Mouse (Mus musculus) liver, adult 2 months (tissue): Measurements from ENCODE around the gene Cc2d1a. TPM values are rescaled to one million over a fixed set of nuclear protein-coding genes. Genes with fewer than 3 reads are reported as not detected.

Experiments
- DNase-seq: peaks from one replicate; pipeline ENCODE4 v3.0.0-alpha.2; 2011; ENCODE audit warnings: low read depth, low spot score; ENCODE audit errors: extremely low read depth
- H3K27ac ChIP-seq: fragments of 200-500 bp; replicated peaks from 2 replicates; pipeline ENCODE4 v1.5.1; 2012; ENCODE audit warnings: low read depth, mild to moderate bottlenecking, control low read depth, inconsistent platforms, low read length; ENCODE audit not compliant: insufficient read depth
- H3K27me3 ChIP-seq: fragments of 200-500 bp; 2 replicates; pipeline ENCODE4 v1.6.1; 2012; ENCODE audit warnings: mild to moderate bottlenecking, moderate library complexity, low read length, inconsistent platforms; ENCODE audit not compliant: control insufficient read depth, insufficient read depth
- H3K36me3 ChIP-seq: fragments of 200-500 bp; 2 replicates; pipeline ENCODE4 v1.6.1; 2012; ENCODE audit warnings: low read length, inconsistent platforms; ENCODE audit not compliant: control insufficient read depth, insufficient read depth
- H3K4me1 ChIP-seq: fragments of 200-500 bp; 2 replicates; pipeline ENCODE4 v1.6.1; 2011; ENCODE audit warnings: low read length; ENCODE audit not compliant: control insufficient read depth, insufficient read depth
- H3K4me3 ChIP-seq: fragments of 200-500 bp; 2 replicates; pipeline ENCODE4 v1.5.1; 2011; ENCODE audit warnings: low read depth, mild to moderate bottlenecking, control low read depth, low read length, moderate library complexity; ENCODE audit not compliant: insufficient read depth
- H3K79me2 ChIP-seq: fragments of 200-500 bp; 2 replicates; pipeline ENCODE4 v1.6.1; 2012; ENCODE audit warnings: inconsistent platforms, mild to moderate bottlenecking, low read length, moderate library complexity; ENCODE audit not compliant: control insufficient read depth, insufficient read depth
- H3K9ac ChIP-seq: fragments of 200-500 bp; 2 replicates; pipeline ENCODE4 v1.6.1; 2012; ENCODE audit warnings: low read depth, mild to moderate bottlenecking, control low read depth, inconsistent platforms, low read length
- CTCF ChIP-seq: fragments of 200-500 bp; IDR thresholded peaks from 2 replicates; pipeline ENCODE4 v1.5.1; 2011; ENCODE audit warnings: low read depth, low read length, control low read depth
- POLR2A ChIP-seq: fragments of 200-500 bp; IDR thresholded peaks from 2 replicates; pipeline ENCODE4 v1.6.1; 2011; ENCODE audit warnings: low read length, control low read depth; ENCODE audit not compliant: insufficient read depth; ENCODE audit errors: extremely low read depth
- WGBS: fragments of 180-500 bp; shearing (Covaris S2); methylation state at CpG from one replicate; pipeline ENCODE4 v1.1.7; 2018; 5-methylcytosine and 5-hydroxymethylcytosine counted together
- polyA plus RNA-seq: library from polyadenylated mRNA; depleted of rRNA; stranded (reverse); fragments of >200 nt; gene quantifications from 2 replicates; pipeline ENCODE4 v1.2.3, GENCODE M21; 2012
- total RNA-seq: library from RNA; depleted of rRNA; stranded (reverse); fragments of >200 nt; gene quantifications from 2 replicates; pipeline ENCODE4 v1.2.3, GENCODE M21; 2014

Gene Cc2d1a
- total and polyA plus RNA-seq, 2 experiments: 5.6 to 10.4 TPM

- peaks cover 4% of the 10 kb centered on the region for H3K4me1 ChIP-seq
- 93% methylated on average over 25 of the region's 25 CpGs for WGBS
Observed at GRCm38 (mm10) chr8:84101476-84102270, 46.1 kb downstream of the Cc2d1a start.

DNA sequence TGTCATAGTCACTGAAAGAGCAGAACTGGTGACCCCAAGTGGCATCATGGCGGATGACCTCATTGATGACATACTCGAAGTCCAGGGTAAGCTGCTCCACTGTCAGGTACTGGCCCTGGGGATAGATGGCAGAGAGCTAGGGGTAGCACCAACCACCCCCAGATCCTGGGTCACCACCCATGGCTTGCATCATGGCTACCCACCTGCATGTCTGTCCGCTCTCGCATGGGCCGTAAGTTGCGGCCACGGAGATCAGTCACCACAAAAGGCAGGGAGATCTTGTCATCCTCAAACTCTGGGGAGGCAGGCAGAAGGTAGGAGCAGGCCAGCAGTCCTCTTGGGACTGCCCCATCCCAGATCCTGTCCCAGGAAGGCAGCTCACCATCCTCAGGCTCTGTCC is 49.4 kb downstream of the Cc2d1a start:
- Histone ChIP-seq H3K27ac (no peak overlapping the region), H3K4me1 (no peaks in the 10 kb centered on the region), H3K79me2 (peaks cover 5% of the 10 kb centered on the region; the same call in 1 of the 2 replicates), H3K27me3 (no peaks in the 10 kb centered on the region), H3K4me3 (no peak overlapping the region), H3K9ac (no peak overlapping the region), H3K36me3 (no peaks in the 10 kb centered on the region; the same call in 1 of the 2 replicates)
- no peak for DNase-seq
- 89% methylated on average over 7 of the region's 7 CpGs for WGBS
- TF ChIP-seq POLR2A: no peak
- no peak for TF ChIP-seq CTCF

More at GRCm38 (mm10) chr8:84101476-84102270, 46.1 kb downstream of the Cc2d1a start:
- no peaks in the 10 kb centered on the region for H3K36me3 ChIP-seq
- H3K4me3 ChIP-seq: no peak overlapping the region
- no peaks in the 10 kb centered on the region for H3K27me3 ChIP-seq
- H3K9ac ChIP-seq: no peak overlapping the region
- TF ChIP-seq POLR2A (no peak), CTCF (no peak)
- peaks cover 5% of the 10 kb centered on the region; the same call in 1 of the 2 replicates for H3K79me2 ChIP-seq
- DNase-seq: no peak
- no peak overlapping the region for H3K27ac ChIP-seq

DNA sequence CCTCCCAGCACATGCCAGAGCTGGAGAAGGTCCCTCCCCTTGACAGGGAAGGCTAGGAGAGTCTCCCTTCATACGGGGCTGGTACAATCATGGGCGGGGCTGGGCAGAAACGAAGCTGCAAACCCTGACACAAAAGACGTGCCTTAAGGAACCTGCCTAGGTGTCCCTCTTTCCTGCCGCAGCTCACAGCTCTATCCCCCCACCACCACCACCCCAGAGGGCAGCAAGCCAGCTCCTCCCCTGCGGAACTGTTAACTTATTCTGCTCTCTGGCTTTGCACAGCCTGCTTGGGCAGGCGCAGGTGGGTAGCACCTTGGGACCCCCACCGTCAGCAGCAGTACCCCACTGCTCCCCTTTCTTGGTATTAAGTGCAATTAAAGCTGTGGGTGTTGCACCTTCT is 51.7 kb downstream of the Cc2d1a start:
- no peak overlapping the region for H3K27ac ChIP-seq
- WGBS: 86% methylated on average over 8 of the region's 8 CpGs
- no peak overlapping the region for H3K9ac ChIP-seq
- H3K4me3 ChIP-seq: no peak overlapping the region
- no peaks in the 10 kb centered on the region for H3K79me2 ChIP-seq
- no peaks in the 10 kb centered on the region for H3K4me1 ChIP-seq
- no peaks in the 10 kb centered on the region for H3K27me3 ChIP-seq
- TF ChIP-seq POLR2A (no peak), CTCF (no peak)
- DNase-seq: no peak
- H3K36me3 ChIP-seq: no peaks in the 10 kb centered on the region; the same call in 1 of the 2 replicates

DNA sequence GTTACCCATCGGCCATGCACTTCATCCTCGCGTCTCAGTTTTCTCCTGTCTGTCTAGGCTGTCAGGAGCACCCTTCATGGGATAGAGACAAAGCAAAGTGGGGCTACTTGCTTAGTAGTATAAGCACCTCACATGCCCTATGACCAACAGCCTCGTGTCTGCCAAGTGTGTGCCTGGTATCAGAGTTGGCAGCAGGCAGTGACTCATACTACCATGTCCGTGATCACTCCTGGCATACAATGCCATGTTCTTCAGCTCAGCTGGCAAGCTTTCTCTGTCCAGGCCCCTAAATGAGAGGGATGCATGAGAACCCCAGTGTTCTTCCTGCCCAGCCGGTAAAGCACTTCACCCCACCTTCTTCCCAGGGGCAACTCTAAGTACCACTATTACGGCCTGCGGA is 57.2 kb downstream of the Cc2d1a start:
- Histone ChIP-seq H3K36me3 (no peaks in the 10 kb centered on the region; the same call in 1 of the 2 replicates), H3K4me1 (no peaks in the 10 kb centered on the region), H3K79me2 (no peaks in the 10 kb centered on the region), H3K9ac (no peak overlapping the region), H3K4me3 (no peak overlapping the region), H3K27me3 (no peaks in the 10 kb centered on the region), H3K27ac (no peak overlapping the region)
- WGBS: 78% methylated on average over 8 of the region's 8 CpGs
- TF ChIP-seq POLR2A: no peak
- TF ChIP-seq CTCF: no peak
- DNase-seq: no peak

DNA sequence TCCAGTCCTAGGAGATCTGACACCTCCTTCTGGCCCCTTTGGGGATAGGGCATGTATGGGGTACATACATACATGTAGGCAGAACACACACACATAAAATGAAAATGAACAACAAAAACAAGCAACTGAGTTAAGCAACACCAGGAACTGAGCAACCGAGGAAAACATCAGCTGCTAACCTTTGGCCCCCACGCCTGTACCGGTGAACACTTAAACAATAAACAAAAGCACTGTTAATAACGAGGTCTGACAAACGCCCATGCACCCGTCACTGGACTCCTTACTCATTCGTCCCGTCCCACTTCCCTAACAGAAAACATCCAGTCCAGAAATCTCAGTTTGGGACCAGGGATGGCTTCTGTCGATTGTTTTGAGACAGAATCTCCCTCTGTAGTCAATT is 58.5 kb downstream of the Cc2d1a start:
- no peak for TF ChIP-seq CTCF
- no peak for TF ChIP-seq POLR2A
- Histone ChIP-seq H3K27me3 (no peaks in the 10 kb centered on the region), H3K9ac (no peak overlapping the region), H3K79me2 (no peaks in the 10 kb centered on the region), H3K36me3 (no peaks in the 10 kb centered on the region; the same call in 1 of the 2 replicates), H3K4me3 (no peak overlapping the region), H3K4me1 (no peaks in the 10 kb centered on the region), H3K27ac (no peak overlapping the region)
- DNase-seq: no peak
- WGBS: 81% methylated on average over 9 of the region's 9 CpGs

GRCm38 (mm10) chr8:84087821-84088220 is 59.9 kb downstream of the Cc2d1a start:
- Histone ChIP-seq H3K79me2 (no peaks in the 10 kb centered on the region), H3K27me3 (no peaks in the 10 kb centered on the region), H3K4me3 (no peak overlapping the region), H3K4me1 (peaks cover 2% of the 10 kb centered on the region), H3K27ac (no peak overlapping the region), H3K36me3 (no peaks in the 10 kb centered on the region), H3K9ac (no peak overlapping the region)
- WGBS: 95% methylated on average over 14 of the region's 14 CpGs
- DNase-seq: no peak
- TF ChIP-seq CTCF (no peak), POLR2A (no peak)
